In genomic region chr15:7809841-7810391, GRCm38 (mm10) we compare ENCODE assay signal across 8 mouse cellular contexts. TPM values are rescaled to one million over a fixed set of nuclear protein-coding genes. Genes with fewer than 3 reads are reported as not detected.
DNase-seq lines count a peak whose midpoint lies in the region; ATAC-seq and TF ChIP-seq lines count a peak whose summit lies in the region.
"Had no signal": no experiment of that assay in that cellular context is flagged by ENCODE, and none has a peak within 500 bp of the region (broad histone marks: within the 10 kb centered on the region; RNA-seq: fewer than 3 reads in every experiment).

No protein-coding gene starts in this region.

- H3K9ac ChIP-seq in lung, embryonic 14.5 days: peak overlapping the region; percentile 48
- H3K9ac ChIP-seq in embryonic facial prominence, embryonic 11.5 days (replicated peaks; ENCODE audit: low read length): peak overlapping the region; percentile 58
- H3K9ac ChIP-seq in intestine, embryonic 14.5 days (ENCODE audit: low read length): peak overlapping the region; percentile 79
- peak overlapping the region; percentile 40; the same call in 1 of the 2 replicates for H3K9ac ChIP-seq in midbrain, embryonic 15.5 days

- no peaks in the 10 kb centered on the region for H3K4me1 ChIP-seq in lung, embryonic 14.5 days (ENCODE audit: insufficient read depth)
- no peaks in the 10 kb centered on the region; the same call in 1 of the 2 replicates for H3K4me1 ChIP-seq in embryonic facial prominence, embryonic 11.5 days (ENCODE audit: control insufficient read depth, insufficient read depth, low read length)
- H3K4me1 ChIP-seq in intestine, embryonic 14.5 days (replicated peaks; ENCODE audit: control insufficient read depth, insufficient read depth, low read length): peaks cover 7% of the 10 kb centered on the region; the same call in 1 of the 2 replicates
- H3K4me1 ChIP-seq in midbrain, embryonic 15.5 days: peaks cover 39% of the 10 kb centered on the region

- peak; percentile 38 for TF ChIP-seq CTCF in lung, embryonic 14.5 days (IDR thresholded peaks at IDR 0.05; ENCODE audit: low read depth)

- DNase-seq in lung, embryonic 14.5 days: peak; percentile 56
- DNase-seq in lung, adult 18-20 months: no peak
- DNase-seq in embryonic facial prominence, embryonic 11.5 days (ENCODE audit: low spot score): peak; percentile 59
- DNase-seq in intestine, embryonic 14.5 days (ENCODE audit: low spot score): no peak
- no peak for DNase-seq in frontal cortex, postnatal 10 days (ENCODE audit: low spot score in 2 of 2)
- DNase-seq in adrenal gland, postnatal 4 days (ENCODE audit: low spot score in 2 of 2): no peak

- WGBS in lung, embryonic 14.5 days: under 1% methylated on average over 32 of the region's 32 CpGs
- WGBS in embryonic facial prominence, embryonic 11.5 days: under 1% methylated on average over 24 of the region's 32 CpGs
- under 1% methylated on average over 32 of the region's 32 CpGs for WGBS in intestine, embryonic 14.5 days
- under 1% methylated on average over 32 of the region's 32 CpGs for WGBS in midbrain, embryonic 15.5 days

- H3K4me2 ChIP-seq in lung, embryonic 14.5 days: peak overlapping the region; percentile 98
- H3K4me2 ChIP-seq in embryonic facial prominence, embryonic 11.5 days (ENCODE audit: low read depth, low read length): peak overlapping the region; percentile 97
- H3K4me2 ChIP-seq in intestine, embryonic 14.5 days (ENCODE audit: low read length): peak overlapping the region; percentile 65
- peak overlapping the region; percentile 99 for H3K4me2 ChIP-seq in midbrain, embryonic 15.5 days

- no peaks in the 10 kb centered on the region for H3K9me3 ChIP-seq in lung, embryonic 14.5 days (ENCODE audit: low read depth, low read length)
- H3K9me3 ChIP-seq in embryonic facial prominence, embryonic 11.5 days (replicated peaks; ENCODE audit: control insufficient read depth, low read length): no peaks in the 10 kb centered on the region
- H3K9me3 ChIP-seq in intestine, embryonic 14.5 days (ENCODE audit: control insufficient read depth, low read length): no peaks in the 10 kb centered on the region
- H3K9me3 ChIP-seq in midbrain, embryonic 15.5 days: no peaks in the 10 kb centered on the region

- no peaks in the 10 kb centered on the region for H3K36me3 ChIP-seq in lung, embryonic 14.5 days (ENCODE audit: insufficient read depth)
- no peaks in the 10 kb centered on the region for H3K36me3 ChIP-seq in embryonic facial prominence, embryonic 11.5 days (replicated peaks; ENCODE audit: control insufficient read depth, insufficient read depth, low read depth, low read length)
- H3K36me3 ChIP-seq in intestine, embryonic 14.5 days (ENCODE audit: control insufficient read depth, insufficient read depth, low read length): no peaks in the 10 kb centered on the region
- H3K36me3 ChIP-seq in midbrain, embryonic 15.5 days (replicated peaks): no peaks in the 10 kb centered on the region

- H3K4me3 ChIP-seq in lung, embryonic 14.5 days (ENCODE audit: low read depth, low read length): peak overlapping the region; percentile 56
- peak overlapping the region; percentile 58 for H3K4me3 ChIP-seq in embryonic facial prominence, embryonic 11.5 days (ENCODE audit: low read depth, low read length)
- peak overlapping the region; percentile 75 for H3K4me3 ChIP-seq in intestine, embryonic 14.5 days (ENCODE audit: low read depth, low read length)
- peak overlapping the region; percentile 54 for H3K4me3 ChIP-seq in midbrain, embryonic 15.5 days

- H3K27me3 ChIP-seq in lung, embryonic 14.5 days (ENCODE audit: insufficient read depth, low read length): peaks cover 76% of the 10 kb centered on the region
- H3K27me3 ChIP-seq in embryonic facial prominence, embryonic 11.5 days (ENCODE audit: control insufficient read depth, insufficient read depth, low read length): peaks cover 58% of the 10 kb centered on the region
- peaks cover 21% of the 10 kb centered on the region for H3K27me3 ChIP-seq in intestine, embryonic 14.5 days (replicated peaks; ENCODE audit: control insufficient read depth, insufficient read depth, low read length)
- peaks cover 82% of the 10 kb centered on the region for H3K27me3 ChIP-seq in midbrain, embryonic 15.5 days (replicated peaks)

- H3K27ac ChIP-seq in lung, embryonic 14.5 days (ENCODE audit: low read depth): no peak overlapping the region
- no peak overlapping the region for H3K27ac ChIP-seq in embryonic facial prominence, embryonic 11.5 days (replicated peaks; ENCODE audit: low read depth, low read length)
- H3K27ac ChIP-seq in intestine, embryonic 14.5 days (ENCODE audit: low read depth): peak overlapping the region; percentile 88
- no peak overlapping the region for H3K27ac ChIP-seq in midbrain, embryonic 15.5 days

- ATAC-seq in lung, embryonic 14.5 days (ENCODE audit: insufficient read depth): no peak; the same call in 1 of the 2 replicates
- no peak for ATAC-seq in embryonic facial prominence, embryonic 11.5 days (replicated peaks; ENCODE audit: insufficient number of reproducible peaks, low FRiP score, low TSS enrichment, low read depth)
- peak; percentile 33; the same call in 1 of the 2 replicates for ATAC-seq in intestine, embryonic 14.5 days (replicated peaks; ENCODE audit: low FRiP score, low TSS enrichment, low read depth)
- ATAC-seq in midbrain, embryonic 15.5 days (replicated peaks): no peak

RNA-seq across cellular contexts. Expression of gene Gdnf, which starts 0.7 kb away (rescaled TPM):
- polyA plus RNA-seq in lung, embryonic 14.5 days (2014; fragmentation: Nextera tagmentation; extraction: Ambion mirVana): 0.05 TPM in 1 of 2 replicates, not detected in the other
- 0.70 and 1.1 TPM in 2 replicates for polyA plus RNA-seq in embryonic facial prominence, embryonic 11.5 days (2014; fragmentation: Nextera tagmentation; extraction: Ambion mirVana)
- polyA plus RNA-seq in intestine, embryonic 14.5 days (2014; fragmentation: Nextera tagmentation; extraction: Ambion mirVana): 4.3 and 5.7 TPM in 2 replicates
- 0.08 TPM in 2 replicates for polyA plus RNA-seq in midbrain, embryonic 15.5 days (2015; fragmentation: Nextera tagmentation; extraction: Ambion mirVana)
- under 1 TPM; 0.34 to 0.98 TPM for total RNA-seq in adrenal gland, postnatal 4 days (2021)
- total RNA-seq: common myeloid progenitor, adult 5-6 weeks had no signal

Comparison
In these comparisons a context has a peak if more than half of its experiments do, and no peak if none do; other contexts are left out.
1. DNase-seq: peak in lung, embryonic 14.5 days (single experiment) and embryonic facial prominence, embryonic 11.5 days (single experiment); none in lung, adult 18-20 months (0 of 2), intestine, embryonic 14.5 days (single experiment), frontal cortex, postnatal 10 days (0 of 2) and adrenal gland, postnatal 4 days (0 of 2).
2. Peak in every context shown above with its lines, with median percentiles within 50 percentile points of each other: H3K4me2 ChIP-seq, H3K4me3 ChIP-seq and H3K9ac ChIP-seq.